Mouse (Mus musculus): ENCODE measurements around the gene Egf. TPM values are rescaled to one million over a fixed set of nuclear protein-coding genes. Genes with fewer than 3 reads are reported as not detected.
A peak's percentile ranks its signal among the peaks of the same experiment; 100 is the strongest.

Gene Egf
- 1.3 TPM in 2 replicates for polyA plus RNA-seq (2015; fragmentation: Nextera tagmentation; extraction: Ambion mirVana)

- peak within 1 kb of the TSS; percentile 66 for H3K27ac ChIP-seq (replicated peaks)
Observed at GRCm38 (mm10) chr3:129754650-129755604, at the start of gene Egf. TSS of gene Egf (minus strand) at chr3:129755316.

DNA sequence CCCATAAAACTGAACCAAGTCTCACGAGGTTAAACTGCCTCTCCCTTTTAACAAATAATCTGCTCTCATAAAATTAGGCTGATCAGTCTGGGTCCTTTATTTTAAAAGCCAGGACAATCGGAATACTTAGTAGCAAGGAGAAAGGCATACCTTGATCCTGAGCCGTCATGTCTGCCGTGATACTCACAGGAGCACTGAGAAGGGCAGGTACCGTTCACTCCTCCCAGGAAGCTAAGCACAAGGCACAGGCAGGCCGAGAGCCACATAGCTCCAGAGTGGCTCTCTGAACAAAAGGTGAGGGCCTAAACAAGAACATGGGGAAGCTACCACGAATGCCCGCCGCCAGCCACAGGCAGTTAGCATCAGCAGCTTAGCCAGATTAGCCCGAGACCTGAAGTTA lies 48.6 kb upstream of the Egf start, which contains the start of gene Lrit3:
Lrit3 (minus strand) TSS at position 266 of the 400 bp plus-strand sequence.
- Histone ChIP-seq H3K4me3 (no peak within 1 kb of the TSS), H3K27me3 (replicated peaks) (no peaks in the 10 kb centered on the region), H3K27ac (replicated peaks) (no peak within 1 kb of the TSS), H3K36me3 (no peaks in the 10 kb centered on the region), H3K4me1 (peaks cover under 1% of the 10 kb centered on the region; the same call in 1 of the 2 replicates), H3K4me2 (no peak within 1 kb of the TSS), H3K9me3 (no peaks in the 10 kb centered on the region), H3K9ac (no peak within 1 kb of the TSS)
- ATAC-seq (ENCODE audit: extremely low read depth, insufficient number of reproducible peaks, low FRiP score, low TSS enrichment), result no peak
- WGBS, result 68% methylated on average over 10 of the region's 10 CpGs

More at GRCm38 (mm10) chr3:129754650-129755604, at the start of gene Egf:
- no peak; the same call in 1 of the 2 replicates for ATAC-seq (ENCODE audit: extremely low read depth, insufficient number of reproducible peaks, low FRiP score, low TSS enrichment)
- H3K27me3 ChIP-seq (replicated peaks), result peaks cover 26% of the 10 kb centered on the region; the same call in 1 of the 2 replicates
- peak within 1 kb of the TSS; percentile 45 for H3K4me3 ChIP-seq
- peak within 1 kb of the TSS; percentile 47 for H3K9ac ChIP-seq
- H3K4me2 ChIP-seq, result peak within 1 kb of the TSS; percentile 67
- H3K36me3 ChIP-seq, result no peaks in the 10 kb centered on the region
- WGBS, result 10% methylated on average over 20 of the region's 20 CpGs
- H3K4me1 ChIP-seq, result peaks cover 30% of the 10 kb centered on the region
- H3K9me3 ChIP-seq, result peaks cover 12% of the 10 kb centered on the region

- Histone ChIP-seq H3K36me3 (no peaks in the 10 kb centered on the region), H3K4me1 (peaks cover 3% of the 10 kb centered on the region; the same call in 1 of the 2 replicates), H3K4me3 (no peak overlapping the region), H3K4me2 (no peak overlapping the region), H3K27me3 (replicated peaks) (no peaks in the 10 kb centered on the region), H3K9ac (no peak overlapping the region), H3K27ac (replicated peaks) (no peak overlapping the region), H3K9me3 (no peaks in the 10 kb centered on the region)
- WGBS, result 79% methylated on average over 2 of the region's 2 CpGs
- ATAC-seq (ENCODE audit: extremely low read depth, insufficient number of reproducible peaks, low FRiP score, low TSS enrichment), result no peak
Observed at GRCm38 (mm10) chr3:129799011-129799410, 43.9 kb upstream of the Egf start.

- Histone ChIP-seq H3K9me3 (no peaks in the 10 kb centered on the region), H3K36me3 (no peaks in the 10 kb centered on the region), H3K4me3 (no peak overlapping the region), H3K4me1 (peaks cover 3% of the 10 kb centered on the region; the same call in 1 of the 2 replicates), H3K9ac (no peak overlapping the region), H3K27ac (replicated peaks) (no peak overlapping the region), H3K4me2 (no peak overlapping the region), H3K27me3 (replicated peaks) (no peaks in the 10 kb centered on the region)
- 45% methylated on average over 11 of the region's 11 CpGs for WGBS
- no peak for ATAC-seq (ENCODE audit: extremely low read depth, insufficient number of reproducible peaks, low FRiP score, low TSS enrichment)
Observed at GRCm38 (mm10) chr3:129798551-129798950, 43.4 kb upstream of the Egf start.

DNA sequence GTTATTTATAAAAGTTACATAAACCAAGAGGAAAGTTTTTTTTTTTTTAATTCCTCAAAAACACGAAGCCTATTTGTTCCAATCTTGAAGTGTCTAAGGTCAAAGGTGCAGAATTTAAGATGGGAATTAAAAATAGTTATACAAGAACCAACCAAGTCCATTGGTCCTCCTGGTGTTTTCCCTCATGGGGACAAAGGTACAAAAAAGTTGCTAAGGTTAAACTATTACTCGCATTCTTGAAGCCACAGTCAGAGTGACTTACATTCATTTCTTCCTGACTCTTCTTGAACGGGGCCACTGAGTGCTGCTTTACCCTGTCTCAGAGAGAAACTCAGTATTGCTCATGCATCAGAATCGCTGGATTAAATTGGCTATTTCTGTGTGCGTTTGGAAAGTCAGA lies 42.2 kb upstream of the Egf start:
- no peak overlapping the region for H3K4me2 ChIP-seq
- WGBS, result 72% methylated on average over 5 of the region's 5 CpGs

GRCm38 (mm10) chr3:129793801-129794200 lies 38.7 kb upstream of the Egf start:
- Histone ChIP-seq H3K27ac (replicated peaks) (no peak overlapping the region), H3K4me1 (peaks cover 3% of the 10 kb centered on the region; the same call in 1 of the 2 replicates), H3K4me2 (no peak overlapping the region), H3K27me3 (replicated peaks) (no peaks in the 10 kb centered on the region), H3K9ac (no peak overlapping the region), H3K4me3 (no peak overlapping the region), H3K9me3 (no peaks in the 10 kb centered on the region), H3K36me3 (no peaks in the 10 kb centered on the region)
- ATAC-seq (ENCODE audit: extremely low read depth, insufficient number of reproducible peaks, low FRiP score, low TSS enrichment), result no peak
- WGBS, result 80% methylated on average over 5 of the region's 5 CpGs

More for the DNA sequence above, 42.2 kb upstream of the Egf start:
- no peak for ATAC-seq (ENCODE audit: extremely low read depth, insufficient number of reproducible peaks, low FRiP score, low TSS enrichment)
- Histone ChIP-seq H3K9me3 (no peaks in the 10 kb centered on the region), H3K36me3 (no peaks in the 10 kb centered on the region), H3K9ac (no peak overlapping the region), H3K27ac (replicated peaks) (no peak overlapping the region), H3K27me3 (replicated peaks) (no peaks in the 10 kb centered on the region), H3K4me3 (no peak overlapping the region), H3K4me1 (peaks cover 3% of the 10 kb centered on the region; the same call in 1 of the 2 replicates)

GRCm38 (mm10) chr3:129782746-129783145 lies 27.6 kb upstream of the Egf start:
- Histone ChIP-seq H3K36me3 (no peaks in the 10 kb centered on the region), H3K9ac (no peak overlapping the region), H3K27ac (replicated peaks) (no peak overlapping the region), H3K4me2 (no peak overlapping the region), H3K27me3 (replicated peaks) (no peaks in the 10 kb centered on the region), H3K4me3 (no peak overlapping the region), H3K9me3 (no peaks in the 10 kb centered on the region), H3K4me1 (no peaks in the 10 kb centered on the region)
- 86% methylated on average over 3 of the region's 3 CpGs for whole genome bisulfite sequencing
- ATAC-seq (ENCODE audit: extremely low read depth, insufficient number of reproducible peaks, low FRiP score, low TSS enrichment), result no peak

GRCm38 (mm10) chr3:129781435-129781834 lies 26.3 kb upstream of the Egf start:
- Histone ChIP-seq H3K4me2 (no peak overlapping the region), H3K27ac (replicated peaks) (no peak overlapping the region), H3K36me3 (no peaks in the 10 kb centered on the region), H3K9me3 (no peaks in the 10 kb centered on the region), H3K4me1 (no peaks in the 10 kb centered on the region), H3K4me3 (no peak overlapping the region), H3K27me3 (replicated peaks) (no peaks in the 10 kb centered on the region), H3K9ac (no peak overlapping the region)
- no peak for ATAC-seq (ENCODE audit: extremely low read depth, insufficient number of reproducible peaks, low FRiP score, low TSS enrichment)
- WGBS, result 55% methylated on average over 10 of the region's 10 CpGs

DNA sequence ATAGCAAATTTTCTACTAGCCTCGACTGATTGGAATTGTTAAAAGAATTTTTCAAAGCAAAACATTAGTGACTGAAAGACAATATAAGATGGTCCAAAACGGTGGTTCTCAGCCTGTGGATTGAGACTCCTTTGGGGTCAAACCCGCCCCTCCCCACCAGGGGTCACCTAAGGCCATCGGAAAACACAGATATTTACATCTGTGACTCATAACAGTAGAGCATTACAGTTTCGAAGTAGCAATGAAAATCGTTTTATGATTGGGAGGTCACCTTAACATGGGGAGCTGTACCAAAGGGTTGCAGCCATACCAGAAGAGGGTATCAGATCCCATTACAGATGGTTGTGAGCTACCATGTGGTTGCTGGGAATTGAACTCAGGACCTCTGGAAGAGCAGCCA lies 16.1 kb upstream of the Egf start:
- Histone ChIP-seq H3K36me3 (no peaks in the 10 kb centered on the region), H3K4me1 (no peaks in the 10 kb centered on the region), H3K9me3 (no peaks in the 10 kb centered on the region), H3K27ac (replicated peaks) (no peak overlapping the region), H3K4me3 (no peak overlapping the region), H3K27me3 (replicated peaks) (no peaks in the 10 kb centered on the region; the same call in 1 of the 2 replicates), H3K4me2 (no peak overlapping the region), H3K9ac (no peak overlapping the region)
- 70% methylated on average over 6 of the region's 6 CpGs for WGBS
- no peak for ATAC-seq (ENCODE audit: extremely low read depth, insufficient number of reproducible peaks, low FRiP score, low TSS enrichment)

DNA sequence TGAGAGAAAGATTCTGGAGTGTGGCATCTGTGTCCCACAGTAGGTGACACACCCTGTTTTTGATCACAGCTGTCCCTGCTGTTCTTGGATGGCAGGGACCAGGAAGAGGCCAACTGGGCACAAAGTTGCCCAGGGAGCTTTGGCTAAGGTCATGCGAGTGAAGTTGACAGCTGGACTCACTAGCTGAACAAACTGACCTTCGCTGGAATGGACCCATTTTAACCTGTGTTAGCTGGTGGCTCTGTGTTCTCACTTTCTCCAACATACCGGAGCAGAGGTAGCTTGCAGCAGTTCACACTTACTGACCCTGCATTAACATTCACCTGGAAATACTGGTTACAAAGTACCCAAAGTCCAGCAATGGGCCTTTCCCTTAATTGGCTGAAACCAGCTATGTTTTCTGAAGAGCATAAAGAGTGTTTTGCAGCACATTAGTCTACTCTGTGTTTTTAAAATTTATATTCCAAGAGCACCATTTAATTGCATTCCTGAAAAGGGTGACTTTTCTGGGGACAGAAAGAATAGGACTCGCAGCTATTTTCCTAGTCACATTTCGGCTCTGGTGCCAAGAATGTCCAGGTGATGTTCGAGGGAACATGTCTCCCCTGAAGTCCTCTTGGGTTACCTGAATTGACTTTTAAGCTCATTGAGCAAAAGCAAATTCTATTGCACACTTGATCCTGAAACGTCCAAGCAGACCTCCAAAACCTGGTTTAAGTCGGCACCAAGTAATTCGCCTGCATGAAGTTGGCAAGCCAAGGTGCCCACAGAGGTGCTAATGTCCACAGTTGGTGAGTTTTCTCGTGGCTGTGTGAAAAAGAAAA lies 12.1 kb upstream of the Egf start:
- WGBS, result 77% methylated on average over 10 of the region's 10 CpGs
- Histone ChIP-seq H3K9ac (no peak overlapping the region), H3K27me3 (replicated peaks) (no peaks in the 10 kb centered on the region; the same call in 1 of the 2 replicates), H3K27ac (replicated peaks) (no peak overlapping the region), H3K36me3 (no peaks in the 10 kb centered on the region), H3K4me3 (no peak overlapping the region), H3K4me2 (no peak overlapping the region), H3K9me3 (peaks cover 5% of the 10 kb centered on the region), H3K4me1 (no peaks in the 10 kb centered on the region)
- no peak for ATAC-seq (ENCODE audit: extremely low read depth, insufficient number of reproducible peaks, low FRiP score, low TSS enrichment)

DNA sequence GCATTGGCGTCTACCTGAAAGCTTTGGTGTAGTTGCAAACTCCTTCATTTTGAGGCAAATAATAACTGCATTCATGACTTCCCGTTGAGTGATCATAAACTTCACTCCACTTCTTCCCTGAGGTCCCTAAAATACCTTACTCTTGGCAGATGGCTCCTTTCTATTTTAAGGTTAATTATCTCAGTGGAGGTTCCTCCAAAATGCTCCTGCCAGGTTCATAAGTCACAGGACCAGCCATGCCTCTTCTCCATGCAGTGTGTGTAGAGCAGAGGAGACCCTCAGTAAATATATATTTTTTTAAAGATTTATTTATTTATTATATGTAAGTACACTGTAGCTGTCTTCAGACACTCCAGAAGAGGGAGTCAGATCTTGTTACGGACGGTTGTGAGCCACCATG lies 11.0 kb upstream of the Egf start:
- H3K4me2 ChIP-seq, result no peak overlapping the region
- H3K36me3 ChIP-seq, result no peaks in the 10 kb centered on the region
- no peak overlapping the region for H3K9ac ChIP-seq
- H3K27me3 ChIP-seq (replicated peaks), result no peaks in the 10 kb centered on the region; the same call in 1 of the 2 replicates
- WGBS, result 71% methylated on average over 4 of the region's 4 CpGs
- H3K9me3 ChIP-seq, result peaks cover 5% of the 10 kb centered on the region
- no peak overlapping the region for H3K4me3 ChIP-seq
- no peaks in the 10 kb centered on the region for H3K4me1 ChIP-seq
- H3K27ac ChIP-seq (replicated peaks), result no peak overlapping the region
- ATAC-seq (ENCODE audit: extremely low read depth, insufficient number of reproducible peaks, low FRiP score, low TSS enrichment), result no peak

Measured in heart, embryonic 13.5 days (tissue).